Mouse (Mus musculus) left cerebral cortex, postnatal 25 days (tissue): ENCODE data around the gene Map3k3. TPM values are rescaled to one million over a fixed set of nuclear protein-coding genes. Genes with fewer than 3 reads are reported as not detected.

Source experiments
- DNase-seq, 2 experiments: peaks; one replicate each; pipeline ENCODE4 v3.0.0; 2022; ENCODE audit warnings: low spot score in 2 of 2, mixed read lengths in 1 of 2
- intact Hi-C: fragments of 180-260 bp; cut with DNase I; formaldehyde crosslinking; loops from one replicate; pipeline ENCODE4 v1.15.1; 2025
- total RNA-seq, 2 experiments: library from RNA; stranded (reverse); gene quantifications; 2 replicates each; pipeline ENCODE4 v1.2.3; 2021

Map3k3 gene
- 10 to 100 TPM; 25.1 to 29.5 TPM for total RNA-seq

DNA sequence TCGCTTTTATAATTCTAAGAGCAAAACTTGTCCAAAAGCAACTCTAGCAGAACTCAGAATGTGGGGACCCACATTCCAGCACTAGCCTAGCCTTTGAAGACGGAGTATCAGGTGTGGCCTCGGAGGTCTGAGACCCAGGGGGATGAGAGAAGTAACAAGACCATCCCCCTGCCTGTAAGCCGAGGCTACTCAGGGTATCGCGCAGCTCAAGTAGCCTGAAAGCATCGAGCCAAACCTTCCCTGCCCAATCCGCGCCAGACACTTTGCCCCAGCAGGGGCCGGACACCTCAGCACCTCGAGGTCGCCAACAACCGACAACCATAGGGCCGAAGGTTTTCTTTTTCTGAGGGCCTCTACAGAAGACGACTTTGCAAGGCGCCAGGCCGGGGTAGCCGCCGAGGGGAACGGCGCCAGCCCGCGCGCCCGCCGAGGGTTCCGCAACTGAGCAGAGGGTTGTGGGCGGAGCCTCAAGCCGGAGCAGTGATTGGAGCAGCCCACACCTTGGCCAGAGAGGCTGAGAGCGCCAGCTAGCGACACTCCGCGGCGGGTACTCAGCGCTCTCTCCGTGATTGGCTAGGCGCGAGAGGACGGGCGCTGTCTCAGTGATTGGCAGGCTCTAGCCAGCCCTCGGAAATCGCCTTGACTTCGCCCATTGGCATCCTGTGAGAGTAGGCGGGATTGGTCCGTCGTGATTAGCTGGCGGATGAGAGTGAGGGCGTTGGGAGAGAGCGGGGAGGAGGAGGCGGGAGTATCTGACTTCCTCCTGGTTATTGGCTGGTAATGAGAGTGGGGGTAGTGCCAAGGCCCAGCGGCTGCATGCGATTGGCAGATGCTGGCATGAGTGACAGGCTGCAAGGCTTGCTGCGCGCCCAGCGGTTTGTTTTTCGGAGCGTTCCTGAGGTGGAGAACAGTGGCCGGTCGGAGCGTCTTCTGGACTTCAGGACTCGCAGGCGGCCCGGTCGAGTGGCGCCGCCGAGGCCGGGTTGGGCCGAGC is at the start of gene Map3k3:
Map3k3 (plus strand) TSS at position 906 of the 994 bp plus-strand sequence.
- intact Hi-C loops, result loop anchor here (2.0 kb wide), 1 partner anchor 77 kb away; the partner anchor contains the start of genes Gm10840 and Limd2
- peak; percentile 99 to 100 for DNase-seq

DNA sequence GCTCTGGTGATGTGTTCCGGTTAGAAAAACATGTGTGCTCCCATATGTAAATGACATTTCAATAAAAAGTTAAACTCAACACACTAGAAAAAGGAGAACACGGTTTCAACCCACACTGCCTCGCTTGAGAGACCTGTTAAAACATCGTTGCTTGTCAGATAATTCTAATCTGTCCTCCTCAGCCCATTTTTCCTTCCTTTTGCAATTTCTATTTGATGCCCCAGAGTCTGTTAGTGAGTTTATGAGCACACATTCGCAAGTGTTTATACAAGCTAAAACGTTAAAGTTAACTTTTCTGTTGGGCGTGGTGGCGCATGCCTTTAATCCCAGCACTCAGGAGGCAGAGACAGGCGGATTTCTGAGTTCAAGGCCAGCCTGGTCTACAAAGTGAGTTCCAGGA is 49.4 kb upstream of the Map3k3 start:
- DNase-seq, result no peak
- intact Hi-C loops, result no loop called here

DNA sequence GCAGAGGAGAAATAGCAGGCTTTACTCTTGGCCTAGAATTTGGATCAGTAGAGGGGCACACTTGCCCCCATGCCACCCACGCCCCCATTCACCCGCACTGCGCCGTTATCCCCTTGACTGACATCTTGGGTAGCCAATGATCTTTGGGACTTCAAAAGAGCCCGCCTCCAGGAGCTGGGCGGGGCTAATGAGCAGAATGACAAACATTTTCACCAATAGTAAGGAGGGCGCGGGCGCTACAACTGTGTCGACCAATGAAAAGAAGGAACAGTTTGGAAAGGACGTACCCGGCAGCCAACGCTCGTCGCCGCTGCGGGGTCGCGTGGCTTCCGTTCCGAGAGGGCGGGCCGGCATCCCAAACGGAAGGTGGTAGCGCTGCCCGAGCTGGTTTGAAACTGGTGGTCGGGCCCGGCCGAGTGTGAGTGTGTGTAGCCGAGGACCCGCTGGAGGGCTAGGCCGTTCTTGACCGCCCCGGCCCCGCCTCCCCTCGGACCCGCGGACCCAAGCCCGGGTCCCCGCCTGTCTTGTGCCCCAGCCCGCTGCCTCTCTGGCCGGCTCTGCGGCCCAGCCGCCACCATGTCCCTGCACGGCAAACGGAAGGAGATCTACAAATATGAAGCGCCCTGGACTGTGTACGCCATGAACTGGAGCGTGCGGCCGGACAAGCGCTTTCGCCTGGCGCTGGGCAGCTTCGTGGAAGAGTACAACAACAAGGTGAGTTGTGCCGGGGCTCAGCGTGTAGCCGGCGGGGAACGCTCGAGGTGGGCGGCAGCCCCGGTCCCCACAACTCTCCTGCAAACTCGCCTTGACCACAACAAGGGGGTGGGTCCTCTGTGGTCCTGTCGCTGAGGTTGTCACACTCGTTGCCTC is 47.6 kb upstream of the Map3k3 start, which contains the start of gene Dcaf7:
Dcaf7 (plus strand) TSS at position 325 of the 870 bp plus-strand sequence.
- intact Hi-C loops, result no loop called here

DNA sequence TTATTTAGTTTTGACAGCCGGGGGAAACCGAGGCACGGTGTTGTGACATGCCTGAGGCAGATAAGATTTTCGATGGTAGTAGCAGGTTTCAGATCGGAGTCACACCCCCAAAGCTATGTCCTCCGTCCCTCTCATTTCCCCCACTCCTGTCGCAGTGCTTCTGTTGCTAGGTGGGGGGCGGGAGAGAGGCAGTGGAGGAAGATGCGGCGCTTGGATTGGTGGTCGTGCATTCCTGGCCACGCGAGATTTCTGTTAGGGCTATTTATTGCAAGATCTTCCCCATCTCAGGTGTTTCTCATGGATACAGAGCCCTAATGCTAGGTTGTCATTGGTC is 47.0 kb upstream of the Map3k3 start:
- peak; percentile 78 to 91 for DNase-seq
- intact Hi-C loops, result no loop called here

More for the DNA sequence above, 47.6 kb upstream of the Map3k3 start, which contains the start of gene Dcaf7:
- peak; percentile 98 to 99 for DNase-seq

DNA sequence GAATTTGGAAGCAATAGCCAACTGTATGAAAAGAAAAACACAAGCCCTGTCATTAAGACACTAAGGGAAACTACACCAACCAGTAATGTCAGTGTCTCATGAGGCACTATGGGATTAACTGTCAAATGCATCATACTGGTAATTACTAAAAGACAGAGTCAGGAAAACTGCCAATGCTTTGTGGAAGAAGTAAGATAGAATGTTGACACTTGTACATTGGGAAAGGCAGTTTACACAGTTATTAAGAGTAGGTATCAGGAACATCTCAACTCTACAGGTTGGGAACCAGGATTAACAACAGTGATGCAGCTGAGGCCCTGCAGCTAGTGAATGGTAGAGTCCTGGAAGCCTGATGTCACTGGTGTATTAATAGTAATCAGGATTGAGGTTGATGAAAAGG is 40.1 kb upstream of the Map3k3 start:
- intact Hi-C loops, result no loop called here
- DNase-seq, result no peak

DNA sequence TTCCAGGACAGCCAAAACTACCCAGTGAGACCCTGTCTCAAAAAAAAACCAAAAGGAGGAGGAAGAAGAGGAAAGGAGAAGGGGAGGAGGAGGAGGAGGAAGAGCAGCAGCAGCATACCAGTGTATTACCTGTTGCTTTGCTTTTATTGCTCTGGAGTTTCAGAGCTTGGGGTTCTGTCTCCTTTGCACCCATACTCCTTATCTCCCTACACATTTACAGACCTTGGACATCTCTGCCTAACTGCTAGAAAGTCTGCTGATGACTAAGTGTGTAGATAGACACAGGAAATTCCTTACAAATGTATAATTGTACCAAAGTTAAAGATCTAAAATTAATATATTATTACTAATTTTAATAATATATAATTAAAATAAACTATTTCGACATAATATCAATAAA is 39.2 kb upstream of the Map3k3 start:
- intact Hi-C loops, result no loop called here
- no peak for DNase-seq

DNA sequence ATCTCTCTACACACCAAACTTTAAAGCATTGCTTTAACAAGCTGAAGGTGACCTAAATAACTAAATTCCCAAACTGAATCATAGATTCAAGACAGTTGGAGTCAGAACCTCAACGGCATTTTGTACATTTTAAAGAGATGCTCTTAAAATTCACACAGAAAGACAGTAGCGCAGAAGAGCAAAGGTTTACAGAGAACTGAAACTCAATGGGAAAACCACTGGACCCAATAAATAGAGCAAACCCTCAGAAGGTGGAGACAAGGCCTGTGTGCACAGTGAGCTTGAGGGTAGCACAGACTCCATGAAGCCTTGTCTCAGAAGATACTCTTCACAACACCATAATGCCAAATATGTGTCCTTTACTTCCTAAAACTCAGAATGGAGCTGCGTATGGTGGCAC is 38.6 kb upstream of the Map3k3 start:
- DNase-seq, result no peak
- intact Hi-C loops, result no loop called here

DNA sequence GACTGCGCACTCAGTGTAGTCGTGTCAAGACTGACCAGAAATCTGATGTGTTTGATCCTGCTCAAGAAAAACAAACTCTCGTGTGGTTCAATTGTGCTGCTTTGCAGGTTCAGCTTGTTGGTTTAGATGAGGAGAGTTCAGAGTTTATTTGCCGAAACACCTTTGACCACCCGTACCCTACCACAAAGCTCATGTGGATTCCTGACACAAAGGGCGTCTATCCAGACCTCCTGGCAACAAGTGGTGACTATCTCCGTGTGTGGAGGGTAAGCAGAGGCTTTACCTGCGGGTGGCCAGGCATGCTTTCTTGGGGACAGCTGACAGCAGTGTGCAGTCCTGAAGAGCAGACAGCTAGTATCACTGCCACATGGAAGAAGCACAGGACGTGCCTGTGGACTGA is 37.8 kb upstream of the Map3k3 start:
- no peak for DNase-seq
- intact Hi-C loops, result no loop called here

DNA sequence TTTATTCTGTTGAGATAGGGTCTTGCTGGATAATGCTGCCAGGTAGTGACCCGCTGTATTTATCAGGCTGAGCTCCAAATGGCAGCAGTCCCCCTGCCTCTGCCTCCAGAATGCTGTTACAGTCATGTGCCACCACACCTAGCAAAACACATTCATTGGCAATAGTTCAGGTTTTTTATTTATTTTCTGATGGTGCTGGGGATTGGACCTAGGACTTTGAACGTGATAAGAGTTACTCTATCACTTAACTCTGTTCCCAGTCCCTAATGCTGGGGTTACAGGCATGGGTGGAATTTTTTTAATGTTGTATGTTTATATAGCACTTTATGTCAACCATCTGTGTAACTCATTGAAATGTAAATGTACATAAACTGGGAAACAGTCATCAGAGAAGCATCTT is 30.5 kb upstream of the Map3k3 start:
- DNase-seq, result no peak
- intact Hi-C loops, result no loop called here

DNA sequence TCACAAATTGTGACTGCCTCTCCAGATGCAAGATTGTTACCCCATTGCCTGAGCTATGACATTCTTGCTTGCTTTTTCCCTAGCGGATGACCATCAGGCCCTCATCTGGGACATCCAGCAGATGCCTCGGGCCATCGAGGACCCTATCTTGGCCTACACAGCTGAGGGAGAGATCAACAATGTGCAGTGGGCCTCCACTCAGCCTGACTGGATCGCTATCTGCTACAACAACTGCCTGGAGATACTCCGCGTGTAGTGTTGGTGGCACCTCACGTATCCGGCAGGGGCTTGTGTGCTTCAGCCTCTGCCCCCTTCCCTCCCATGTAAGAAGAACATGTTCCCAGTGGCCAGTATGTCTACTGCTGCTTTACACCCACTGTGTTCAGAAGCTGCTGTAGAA is 29.8 kb upstream of the Map3k3 start:
- DNase-seq, result no peak

DNA sequence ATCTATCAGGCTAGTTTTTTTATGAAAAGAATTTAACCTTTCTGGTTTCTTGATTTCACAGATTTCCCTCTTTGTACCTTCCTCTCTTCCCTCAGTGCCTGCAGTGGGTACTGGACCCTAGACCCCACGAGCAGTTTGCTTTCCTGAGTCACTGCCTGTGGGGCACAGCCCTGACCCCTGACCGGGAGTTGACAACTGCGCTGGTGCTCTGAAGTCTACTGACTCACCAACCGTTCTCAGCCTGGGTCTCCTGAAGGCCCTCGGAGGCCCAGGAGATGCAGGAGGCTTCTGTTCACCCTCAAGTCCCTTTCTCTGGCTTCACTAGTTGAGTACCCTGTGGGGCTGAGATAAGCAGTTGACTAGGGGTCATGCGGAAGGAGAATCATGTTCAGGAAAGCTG is 29.1 kb upstream of the Map3k3 start:
- intact Hi-C loops, result no loop called here

More for the DNA sequence above, 29.8 kb upstream of the Map3k3 start:
- intact Hi-C loops, result no loop called here

DNA sequence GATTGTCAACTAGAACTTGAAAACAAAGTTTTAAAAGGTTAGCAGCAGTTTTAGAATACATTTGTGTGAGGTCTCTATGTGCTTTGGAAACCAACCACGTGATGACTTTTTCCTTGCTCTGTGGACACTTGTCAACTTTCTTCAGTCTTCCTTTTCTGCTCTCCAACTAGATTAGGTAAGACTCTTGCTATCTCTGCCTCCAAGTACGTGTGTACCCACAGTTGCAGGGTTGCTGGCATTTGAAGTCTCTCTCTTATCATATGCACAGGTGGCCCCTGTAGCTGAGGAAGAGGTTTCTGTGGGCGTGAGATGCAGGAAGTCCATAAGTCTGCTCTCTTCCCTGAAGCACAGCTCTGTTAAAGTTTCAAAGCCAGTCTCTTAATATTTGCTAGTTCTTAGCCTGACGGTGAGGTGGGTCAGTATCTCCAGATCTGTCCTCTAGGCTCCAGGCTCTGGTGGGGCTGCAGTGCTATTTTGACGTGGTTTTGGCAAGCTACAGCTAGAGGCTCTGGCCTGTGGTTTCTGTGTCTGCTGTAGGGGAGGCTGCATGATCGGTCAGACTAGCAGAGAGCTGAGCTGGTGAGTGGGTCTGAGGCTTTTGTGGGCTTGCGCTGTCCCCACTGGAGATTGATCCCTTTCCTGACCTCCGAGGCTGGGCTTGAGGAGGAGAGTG is 27.5 kb upstream of the Map3k3 start:
- intact Hi-C loops, result no loop called here

More for the DNA sequence above, 29.1 kb upstream of the Map3k3 start:
- no peak for DNase-seq

DNA sequence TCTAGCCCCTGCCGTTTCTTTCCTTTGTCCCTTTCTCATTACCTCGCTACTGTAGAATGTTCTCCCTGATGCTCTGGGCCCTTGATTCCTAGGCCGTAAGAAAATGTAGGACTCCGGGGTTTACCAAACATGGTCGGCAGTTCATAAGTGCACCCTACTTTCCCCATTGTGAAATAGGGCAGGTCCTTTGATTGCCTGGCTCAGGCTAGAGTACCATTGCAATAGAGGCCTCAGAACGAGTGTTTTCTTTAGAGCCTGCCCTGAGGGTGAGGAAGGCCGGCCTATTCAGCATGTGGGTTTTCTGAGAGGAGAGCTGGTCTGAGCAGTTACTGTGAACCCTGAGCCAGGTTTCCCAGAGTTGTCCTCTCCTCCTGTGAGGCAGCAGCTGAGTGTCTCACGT is 26.4 kb upstream of the Map3k3 start:
- intact Hi-C loops, result no loop called here
- no peak for DNase-seq

More for the DNA sequence above, 27.5 kb upstream of the Map3k3 start:
- DNase-seq, result no peak

DNA sequence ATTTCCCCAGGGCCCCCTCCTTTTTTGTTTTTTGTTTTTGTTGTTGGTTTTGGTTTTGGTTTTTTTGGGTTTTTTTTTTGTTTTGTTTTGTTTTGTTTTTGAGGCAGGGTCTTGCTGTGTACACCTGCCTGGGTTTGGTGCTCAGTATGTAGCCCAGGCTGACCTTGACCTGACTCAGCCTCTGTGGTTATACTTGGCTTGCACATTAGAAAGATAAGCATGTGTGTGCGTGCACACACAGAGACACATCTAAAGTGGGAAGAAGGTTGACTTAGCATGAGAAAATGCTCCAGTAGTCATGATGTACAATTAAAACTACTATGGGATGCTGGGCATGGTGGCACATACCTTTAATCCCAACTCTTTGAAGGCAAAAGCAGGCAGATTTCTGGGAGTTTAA is 23.9 kb upstream of the Map3k3 start:
- intact Hi-C loops, result no loop called here
- DNase-seq, result no peak

DNA sequence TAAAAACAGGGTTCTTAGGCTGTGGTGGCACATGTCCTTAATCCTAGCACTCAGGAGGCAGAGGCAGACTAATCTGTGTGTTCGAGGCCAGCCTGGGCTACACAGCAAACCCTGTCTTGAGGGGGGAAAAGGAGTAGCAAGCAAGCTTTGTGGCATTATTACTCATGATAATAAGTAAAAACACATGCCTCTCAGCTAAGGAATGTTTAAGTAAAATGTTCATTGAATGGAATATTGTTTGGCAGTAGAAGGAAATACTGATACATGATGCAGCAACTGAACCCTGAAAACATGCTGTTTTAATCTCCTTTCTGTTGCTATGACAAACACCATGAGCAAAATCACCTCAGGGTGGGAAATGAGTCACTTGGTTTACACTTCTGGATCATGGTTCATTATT is 23.1 kb upstream of the Map3k3 start:
- intact Hi-C loops, result no loop called here
- DNase-seq, result no peak

DNA sequence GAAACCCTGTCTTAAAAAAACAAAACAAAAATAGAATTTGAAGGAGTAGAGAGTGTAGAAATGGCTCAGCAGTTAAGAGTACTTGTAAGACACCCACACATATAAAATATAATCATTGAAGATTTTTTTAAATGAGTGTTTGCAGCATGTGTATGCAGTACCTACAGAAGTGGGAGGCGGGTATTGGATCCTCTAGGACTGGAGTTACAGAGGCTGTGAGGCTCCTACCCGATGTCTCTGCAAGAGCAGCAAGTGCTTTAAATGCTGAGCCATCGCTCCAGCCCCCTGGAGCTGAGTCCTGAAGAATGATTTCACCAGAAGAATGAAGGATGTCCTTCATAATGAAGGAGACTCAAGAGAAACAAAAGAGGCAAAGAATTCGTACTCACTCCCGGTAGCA is 20.7 kb upstream of the Map3k3 start:
- intact Hi-C loops, result no loop called here
- DNase-seq, result peak in 1 of 2 experiments; percentile 60

DNA sequence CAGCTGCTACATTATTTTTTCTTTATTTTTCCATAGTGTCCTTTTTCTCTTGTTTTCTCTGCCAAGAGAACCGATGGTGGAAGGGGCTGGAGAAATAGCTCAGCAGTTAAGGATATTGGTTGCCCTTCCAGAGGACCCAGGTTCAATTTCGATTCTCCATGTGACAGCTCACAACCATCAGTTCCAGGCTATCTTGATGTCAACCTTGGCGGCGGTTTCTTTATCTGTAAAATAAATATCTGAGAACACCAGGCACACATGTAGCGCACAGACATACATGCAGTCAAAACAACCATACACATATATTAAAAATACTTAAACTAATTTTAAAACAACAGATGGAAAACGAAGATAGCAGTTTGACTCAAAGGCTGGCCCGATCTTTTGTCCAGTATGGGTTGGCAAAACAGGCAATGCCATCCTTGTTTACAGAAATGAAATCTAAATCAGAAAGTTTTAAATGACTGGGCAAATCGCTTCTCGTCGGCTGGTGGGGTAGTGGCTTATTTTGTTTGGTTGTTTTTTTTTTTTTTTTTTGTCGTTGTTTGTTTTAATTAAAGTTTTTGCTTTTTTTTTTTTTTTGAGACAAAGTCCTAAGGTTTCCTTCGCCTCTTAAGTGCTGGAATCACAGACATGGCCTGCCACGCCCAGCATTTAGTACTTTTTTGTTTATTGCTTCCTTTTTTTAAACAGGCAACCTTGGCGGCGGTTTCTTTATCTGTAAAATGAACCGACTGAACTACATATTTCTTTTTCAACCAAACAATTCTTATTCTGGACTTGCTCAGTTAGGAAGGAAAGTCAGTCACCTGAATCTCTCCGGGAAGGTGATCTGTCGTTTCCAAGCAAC is 19.1 kb upstream of the Map3k3 start:
- DNase-seq, result no peak
- intact Hi-C loops, result no loop called here

DNA sequence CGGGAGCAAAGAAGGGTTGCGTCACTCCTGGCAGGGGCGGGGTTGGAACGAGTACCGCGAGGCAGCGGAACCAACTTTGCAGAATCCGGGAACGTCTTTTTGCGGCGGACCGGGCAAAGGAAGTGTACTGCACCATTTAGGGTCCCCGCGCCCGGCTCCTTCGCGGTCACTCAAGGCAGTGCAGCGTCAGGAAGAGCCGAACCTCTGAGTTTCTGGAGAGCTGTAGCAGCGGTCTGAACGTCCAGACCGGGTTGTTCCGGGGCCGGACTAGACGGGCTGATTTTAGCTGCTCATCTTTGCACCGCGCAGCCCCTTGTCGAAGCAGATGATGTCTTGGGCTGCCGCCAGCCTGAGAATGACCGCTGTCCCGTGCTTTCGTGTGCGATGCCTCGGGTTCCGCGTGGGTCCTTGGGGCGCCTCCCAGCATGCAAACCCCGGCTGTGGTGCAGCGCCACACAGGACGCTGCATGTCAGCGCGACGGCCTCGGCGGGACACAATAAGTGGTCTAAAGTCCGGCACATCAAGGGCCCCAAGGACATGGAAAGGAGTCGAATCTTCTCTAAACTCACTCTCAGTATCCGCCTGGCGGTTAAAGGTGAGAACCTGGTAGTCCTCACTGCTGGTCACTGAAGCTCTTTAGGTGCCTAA is 18.4 kb upstream of the Map3k3 start, which contains the start of gene Taco1:
Taco1 (plus strand) TSS at position 139 of the 649 bp plus-strand sequence.
- intact Hi-C loops, result no loop called here
- peak; percentile 93 to 97 for DNase-seq
